In genomic region chr3:85362883-85363282, GRCm38 (mm10) we compare ENCODE assay signal across 13 mouse cellular contexts.
DNase-seq lines count a peak whose midpoint lies in the region; ATAC-seq and TF ChIP-seq lines count a peak whose summit lies in the region.
"Had no signal": no experiment of that assay in that cellular context is flagged by ENCODE, and none has a peak within 500 bp of the region (broad histone marks: within the 10 kb centered on the region; RNA-seq: fewer than 3 reads in every experiment).

No protein-coding gene starts in this region.

- H3K9me3 ChIP-seq in hindbrain, embryonic 16.5 days (ENCODE audit: control insufficient read depth, low read length): no peaks in the 10 kb centered on the region
- H3K9me3 ChIP-seq in hindbrain, embryonic 13.5 days: no peaks in the 10 kb centered on the region
- H3K9me3 ChIP-seq in heart, embryonic 11.5 days (replicated peaks; ENCODE audit: control insufficient read depth, low read length): no peaks in the 10 kb centered on the region

- no peaks in the 10 kb centered on the region for H3K4me1 ChIP-seq in hindbrain, embryonic 16.5 days (ENCODE audit: control insufficient read depth, insufficient read depth, low read depth, low read length)
- no peaks in the 10 kb centered on the region for H3K4me1 ChIP-seq in hindbrain, embryonic 13.5 days (replicated peaks)
- H3K4me1 ChIP-seq in heart, embryonic 11.5 days (ENCODE audit: control insufficient read depth, insufficient read depth, low read length): no peaks in the 10 kb centered on the region
- H3K4me1 ChIP-seq in thymus, adult 2 months (replicated peaks; ENCODE audit: control insufficient read depth, insufficient read depth, low read length): no peaks in the 10 kb centered on the region
- H3K4me1 ChIP-seq: megakaryocyte, embryonic 14.5 days had no signal

- H3K36me3 ChIP-seq in hindbrain, embryonic 16.5 days (ENCODE audit: control insufficient read depth, insufficient read depth, low read length): no peaks in the 10 kb centered on the region
- H3K36me3 ChIP-seq in hindbrain, embryonic 13.5 days: no peaks in the 10 kb centered on the region
- H3K36me3 ChIP-seq in heart, embryonic 11.5 days (ENCODE audit: control insufficient read depth, insufficient read depth, low read length): no peaks in the 10 kb centered on the region
- no peaks in the 10 kb centered on the region for H3K36me3 ChIP-seq in thymus, adult 2 months (ENCODE audit: control insufficient read depth, insufficient read depth, low read length)

- no peak overlapping the region for H3K27ac ChIP-seq in hindbrain, embryonic 16.5 days (ENCODE audit: low read depth, low read length)
- H3K27ac ChIP-seq in hindbrain, embryonic 13.5 days: no peak overlapping the region
- peak overlapping the region; percentile 7; the same call in 1 of the 2 replicates for H3K27ac ChIP-seq in heart, embryonic 11.5 days (ENCODE audit: low read depth, low read length)
- no peak overlapping the region for H3K27ac ChIP-seq in thymus, adult 2 months (ENCODE audit: control insufficient read depth, insufficient read depth, low read length)
- H3K27ac ChIP-seq: liver, embryonic 14.5 days had no signal

- no peak for DNase-seq in cerebellum, adult 8-10 months
- DNase-seq in brain, embryonic 14.5 days (ENCODE audit: low read depth): peak; percentile 44
- DNase-seq in right cerebral cortex, postnatal 36 days (ENCODE audit: low spot score in 2 of 2): no peak
- DNase-seq in thymus, adult 2 months: no peak
- DNase-seq: adrenal gland, postnatal 14 days; thymus, postnatal 14 days had no signal

- H3K4me2 ChIP-seq in hindbrain, embryonic 16.5 days (ENCODE audit: low read length): no peak overlapping the region
- no peak overlapping the region for H3K4me2 ChIP-seq in hindbrain, embryonic 13.5 days
- H3K4me2 ChIP-seq in heart, embryonic 11.5 days: no peak overlapping the region

- 77% methylated on average over 7 of the region's 7 CpGs for WGBS in hindbrain, embryonic 16.5 days
- WGBS in hindbrain, embryonic 13.5 days: 91% methylated on average over 7 of the region's 7 CpGs
- WGBS in heart, embryonic 11.5 days (ENCODE audit: insufficient replicate concordance): 67% methylated on average over 7 of the region's 7 CpGs
- 93% methylated on average over 7 of the region's 7 CpGs for WGBS in thymus, adult 2 months

- H3K27me3 ChIP-seq in hindbrain, embryonic 16.5 days (replicated peaks; ENCODE audit: control insufficient read depth, insufficient read depth, low read length): no peaks in the 10 kb centered on the region
- no peaks in the 10 kb centered on the region for H3K27me3 ChIP-seq in hindbrain, embryonic 13.5 days
- H3K27me3 ChIP-seq in heart, embryonic 11.5 days (ENCODE audit: control insufficient read depth, insufficient read depth, low read length): no peaks in the 10 kb centered on the region
- no peaks in the 10 kb centered on the region for H3K27me3 ChIP-seq in thymus, adult 2 months (ENCODE audit: control insufficient read depth, insufficient read depth, low read length)

- no peak for TF ChIP-seq CTCF in brain, embryonic 14.5 days (IDR thresholded peaks at IDR 0.05; ENCODE audit: borderline replicate concordance, extremely low read depth, insufficient read depth, insufficient read length)
- no peak for TF ChIP-seq CTCF in thymus, adult 2 months (IDR thresholded peaks at IDR 0.05; ENCODE audit: borderline replicate concordance, control insufficient read depth, extremely low read depth, insufficient read depth, low read length, poor library complexity)

- H3K9ac ChIP-seq in hindbrain, embryonic 16.5 days (ENCODE audit: low read depth, low read length): no peak overlapping the region
- no peak overlapping the region for H3K9ac ChIP-seq in hindbrain, embryonic 13.5 days
- no peak overlapping the region for H3K9ac ChIP-seq in heart, embryonic 11.5 days (ENCODE audit: low read depth, low read length)
- H3K9ac ChIP-seq: liver, embryonic 14.5 days had no signal

- ATAC-seq in cerebellum, adult (ENCODE audit: insufficient number of reproducible peaks, low FRiP score, low TSS enrichment): peak; percentile 77
- peak; percentile 54 for ATAC-seq in hindbrain, embryonic 16.5 days
- no peak for ATAC-seq in hindbrain, embryonic 13.5 days (ENCODE audit: low FRiP score)
- ATAC-seq in heart, embryonic 11.5 days (replicated peaks; ENCODE audit: insufficient number of reproducible peaks, low FRiP score, low TSS enrichment): no peak

- no peak for TF ChIP-seq POLR2A in brain, embryonic 14.5 days (IDR thresholded peaks at IDR 0.05; ENCODE audit: borderline replicate concordance, extremely low read depth, insufficient read depth, insufficient read length, poor library complexity, severe bottlenecking)
- TF ChIP-seq POLR2A in thymus, adult 2 months (IDR thresholded peaks at IDR 0.05; ENCODE audit: control insufficient read depth, extremely low read depth, insufficient read depth, low read length, poor library complexity): no peak

- no peak overlapping the region for H3K4me3 ChIP-seq in hindbrain, embryonic 16.5 days (ENCODE audit: low read length)
- no peak overlapping the region for H3K4me3 ChIP-seq in hindbrain, embryonic 13.5 days
- no peak overlapping the region for H3K4me3 ChIP-seq in heart, embryonic 11.5 days (ENCODE audit: low read depth, low read length)
- no peak overlapping the region for H3K4me3 ChIP-seq in thymus, adult 2 months (ENCODE audit: control insufficient read depth, insufficient read depth, low read length)
- H3K4me3 ChIP-seq: megakaryocyte, embryonic 14.5 days; myocyte had no signal

Comparison
In these comparisons a context has a peak if more than half of its experiments do, and no peak if none do; other contexts are left out.
1. ATAC-seq: peak in cerebellum, adult (single experiment) and hindbrain, embryonic 16.5 days (single experiment); none in hindbrain, embryonic 13.5 days (single experiment) and heart, embryonic 11.5 days (single experiment).